Mouse (Mus musculus): ENCODE results near the gene Rfx1. TPM values are rescaled to one million over a fixed set of nuclear protein-coding genes. Genes with fewer than 3 reads are reported as not detected.

Gene Rfx1
- polyA plus RNA-seq, 1 experiment = not detected

DNA sequence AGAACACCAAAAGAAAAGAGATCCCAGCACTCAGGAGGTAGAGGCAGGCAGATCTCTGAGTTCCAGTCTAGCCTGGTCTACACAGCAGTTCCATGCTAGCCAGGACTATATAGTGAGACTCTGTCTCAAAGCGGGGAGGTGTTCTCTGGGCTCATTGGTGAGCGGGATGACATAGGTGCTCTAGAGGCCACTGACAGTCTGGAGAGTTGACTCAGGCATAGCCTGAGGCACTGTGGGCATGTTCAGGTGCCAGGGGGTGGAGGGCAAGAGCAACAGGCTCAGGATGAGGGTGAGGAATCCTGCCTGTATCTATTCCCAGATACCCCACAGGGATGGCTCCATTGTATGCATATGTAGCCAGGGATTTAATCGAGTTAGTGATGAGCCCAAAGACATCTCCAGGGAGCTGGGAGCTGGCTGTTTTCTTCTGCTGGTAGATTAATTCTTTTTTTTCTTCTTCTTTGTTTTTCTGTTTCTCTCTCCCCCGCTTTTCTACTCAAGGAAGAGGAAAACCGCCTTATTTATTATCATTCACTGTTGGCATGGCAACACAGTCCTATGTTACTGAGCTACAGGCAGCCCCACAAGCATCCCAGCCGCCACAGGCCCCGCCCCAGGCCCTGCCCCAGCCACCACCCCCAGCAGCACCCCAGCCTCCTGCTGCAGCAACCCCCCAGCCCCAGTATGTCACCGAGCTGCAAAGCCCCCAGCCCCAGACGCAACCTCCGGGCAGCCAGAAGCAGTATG is 6.8 kb downstream of the Rfx1 start:
- TF ChIP-seq POLR2A (IDR thresholded peaks at IDR 0.05; ENCODE audit: insufficient read depth, low read depth, low read length) (no peak), CTCF (IDR thresholded peaks at IDR 0.05; ENCODE audit: insufficient read depth, low read depth, low read length) (no peak)
- WGBS = 22% methylated on average over 10 of the region's 10 CpGs
- H3K27ac ChIP-seq (ENCODE audit: insufficient read depth, low read depth, low read length) = peak overlapping the region; percentile 95
- peak overlapping the region; percentile 37 for H3K4me3 ChIP-seq (ENCODE audit: insufficient read depth, low read depth, low read length)
- peaks cover 71% of the 10 kb centered on the region for H3K4me1 ChIP-seq (ENCODE audit: control insufficient read depth, insufficient read depth, low read length)

DNA sequence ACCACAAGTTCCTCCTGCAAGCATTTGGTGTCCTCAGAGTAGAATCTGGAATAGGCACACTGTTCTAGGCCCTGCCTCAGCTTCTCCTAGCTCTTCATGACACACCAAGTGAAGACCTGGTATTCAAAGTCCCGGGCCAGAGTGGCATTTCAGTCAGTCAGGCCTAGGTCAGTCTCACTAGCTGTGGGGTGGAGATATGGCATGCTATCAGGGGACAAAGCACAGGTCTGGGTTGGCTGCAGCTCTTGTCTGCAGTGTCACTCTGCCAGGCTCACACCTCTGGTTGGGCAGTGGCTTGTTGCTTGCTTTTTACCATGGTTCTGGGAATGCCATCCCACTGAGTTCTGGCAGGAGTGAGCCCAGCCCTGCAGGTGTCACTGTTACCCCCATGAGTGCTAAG is 9.8 kb downstream of the Rfx1 start:
- no peak overlapping the region for H3K4me3 ChIP-seq (ENCODE audit: insufficient read depth, low read depth, low read length)
- TF ChIP-seq CTCF (IDR thresholded peaks at IDR 0.05; ENCODE audit: insufficient read depth, low read depth, low read length) (no peak), POLR2A (IDR thresholded peaks at IDR 0.05; ENCODE audit: insufficient read depth, low read depth, low read length) (no peak)
- WGBS = 92% methylated on average over 1 of the region's 1 CpGs
- H3K27ac ChIP-seq (ENCODE audit: insufficient read depth, low read depth, low read length) = no peak overlapping the region
- peaks cover 49% of the 10 kb centered on the region for H3K4me1 ChIP-seq (ENCODE audit: control insufficient read depth, insufficient read depth, low read length)

- Histone ChIP-seq H3K4me3 (ENCODE audit: insufficient read depth, low read depth, low read length) (no peak overlapping the region), H3K27ac (ENCODE audit: insufficient read depth, low read depth, low read length) (no peak overlapping the region), H3K4me1 (ENCODE audit: control insufficient read depth, insufficient read depth, low read length) (peaks cover 45% of the 10 kb centered on the region)
- TF ChIP-seq POLR2A (IDR thresholded peaks at IDR 0.05; ENCODE audit: insufficient read depth, low read depth, low read length) (no peak), CTCF (IDR thresholded peaks at IDR 0.05; ENCODE audit: insufficient read depth, low read depth, low read length) (no peak)
- 91% methylated on average over 3 of the region's 3 CpGs for WGBS
These were observed 10.2 kb downstream of the Rfx1 start for GRCm38 (mm10) chr8:84076849-84077248.

- TF ChIP-seq CTCF (IDR thresholded peaks at IDR 0.05; ENCODE audit: insufficient read depth, low read depth, low read length) (no peak), POLR2A (IDR thresholded peaks at IDR 0.05; ENCODE audit: insufficient read depth, low read depth, low read length) (no peak)
- WGBS = 85% methylated on average over 5 of the region's 5 CpGs
- H3K27ac ChIP-seq (ENCODE audit: insufficient read depth, low read depth, low read length) = no peak overlapping the region
- H3K4me3 ChIP-seq (ENCODE audit: insufficient read depth, low read depth, low read length) = no peak overlapping the region
- peaks cover 28% of the 10 kb centered on the region for H3K4me1 ChIP-seq (ENCODE audit: control insufficient read depth, insufficient read depth, low read length)
These were observed 12.6 kb downstream of the Rfx1 start for GRCm38 (mm10) chr8:84079206-84079605.

DNA sequence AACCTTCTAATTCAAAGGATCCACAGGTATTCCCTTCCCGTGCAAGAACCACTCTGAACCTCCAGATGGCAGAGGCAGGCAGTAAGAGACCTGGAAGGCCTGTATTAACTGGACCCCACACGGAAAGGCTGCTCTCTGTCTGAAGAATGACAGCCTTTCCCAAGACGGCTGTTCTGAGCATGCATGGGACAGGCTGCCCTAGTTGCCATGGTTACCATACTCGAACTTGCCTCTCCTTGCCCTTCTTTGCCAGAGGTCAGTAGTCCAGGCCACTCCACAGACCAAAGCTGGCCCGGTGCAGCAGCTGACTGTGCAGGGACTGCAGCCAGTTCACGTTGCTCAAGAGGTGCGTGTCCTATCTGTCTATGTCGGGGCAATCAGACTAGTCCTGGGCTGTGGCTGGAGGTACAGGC is 17.2 kb downstream of the Rfx1 start:
- TF ChIP-seq CTCF (IDR thresholded peaks at IDR 0.05; ENCODE audit: insufficient read depth, low read depth, low read length) (no peak), POLR2A (IDR thresholded peaks at IDR 0.05; ENCODE audit: insufficient read depth, low read depth, low read length) (no peak)
- Histone ChIP-seq H3K27ac (ENCODE audit: insufficient read depth, low read depth, low read length) (no peak overlapping the region), H3K4me3 (ENCODE audit: insufficient read depth, low read depth, low read length) (no peak overlapping the region), H3K4me1 (ENCODE audit: control insufficient read depth, insufficient read depth, low read length) (peaks cover 20% of the 10 kb centered on the region)
- 51% methylated on average over 8 of the region's 8 CpGs for WGBS

GRCm38 (mm10) chr8:84084341-84085115 is 17.9 kb downstream of the Rfx1 start:
- H3K4me3 ChIP-seq (ENCODE audit: insufficient read depth, low read depth, low read length) = no peak overlapping the region
- H3K4me1 ChIP-seq (ENCODE audit: control insufficient read depth, insufficient read depth, low read length) = peaks cover 20% of the 10 kb centered on the region
- no peak overlapping the region for H3K27ac ChIP-seq (ENCODE audit: insufficient read depth, low read depth, low read length)
- no peak for TF ChIP-seq POLR2A (IDR thresholded peaks at IDR 0.05; ENCODE audit: insufficient read depth, low read depth, low read length)
- TF ChIP-seq CTCF (IDR thresholded peaks at IDR 0.05; ENCODE audit: insufficient read depth, low read depth, low read length) = no peak
- 55% methylated on average over 41 of the region's 42 CpGs for WGBS

- no peak for TF ChIP-seq CTCF (IDR thresholded peaks at IDR 0.05; ENCODE audit: insufficient read depth, low read depth, low read length)
These were observed 20.5 kb downstream of the Rfx1 start for GRCm38 (mm10) chr8:84087156-84087555.

GRCm38 (mm10) chr8:84087821-84088220 is 21.2 kb downstream of the Rfx1 start:
- Histone ChIP-seq H3K4me3 (ENCODE audit: insufficient read depth, low read depth, low read length) (no peak overlapping the region), H3K27ac (ENCODE audit: insufficient read depth, low read depth, low read length) (no peak overlapping the region), H3K4me1 (ENCODE audit: control insufficient read depth, insufficient read depth, low read length) (peaks cover 28% of the 10 kb centered on the region)
- 81% methylated on average over 14 of the region's 14 CpGs for WGBS
- TF ChIP-seq POLR2A (IDR thresholded peaks at IDR 0.05; ENCODE audit: insufficient read depth, low read depth, low read length) (no peak), CTCF (IDR thresholded peaks at IDR 0.05; ENCODE audit: insufficient read depth, low read depth, low read length) (no peak)

More at GRCm38 (mm10) chr8:84087156-84087555, 20.5 kb downstream of the Rfx1 start:
- WGBS = 90% methylated on average over 7 of the region's 7 CpGs
- Histone ChIP-seq H3K4me1 (ENCODE audit: control insufficient read depth, insufficient read depth, low read length) (peaks cover 28% of the 10 kb centered on the region), H3K4me3 (ENCODE audit: insufficient read depth, low read depth, low read length) (no peak overlapping the region), H3K27ac (ENCODE audit: insufficient read depth, low read depth, low read length) (no peak overlapping the region)

DNA sequence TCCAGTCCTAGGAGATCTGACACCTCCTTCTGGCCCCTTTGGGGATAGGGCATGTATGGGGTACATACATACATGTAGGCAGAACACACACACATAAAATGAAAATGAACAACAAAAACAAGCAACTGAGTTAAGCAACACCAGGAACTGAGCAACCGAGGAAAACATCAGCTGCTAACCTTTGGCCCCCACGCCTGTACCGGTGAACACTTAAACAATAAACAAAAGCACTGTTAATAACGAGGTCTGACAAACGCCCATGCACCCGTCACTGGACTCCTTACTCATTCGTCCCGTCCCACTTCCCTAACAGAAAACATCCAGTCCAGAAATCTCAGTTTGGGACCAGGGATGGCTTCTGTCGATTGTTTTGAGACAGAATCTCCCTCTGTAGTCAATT is 22.6 kb downstream of the Rfx1 start:
- no peak overlapping the region for H3K4me3 ChIP-seq (ENCODE audit: insufficient read depth, low read depth, low read length)
- H3K4me1 ChIP-seq (ENCODE audit: control insufficient read depth, insufficient read depth, low read length) = peaks cover 26% of the 10 kb centered on the region
- 50% methylated on average over 9 of the region's 9 CpGs for WGBS
- H3K27ac ChIP-seq (ENCODE audit: insufficient read depth, low read depth, low read length) = no peak overlapping the region
- TF ChIP-seq CTCF (IDR thresholded peaks at IDR 0.05; ENCODE audit: insufficient read depth, low read depth, low read length) (no peak), POLR2A (IDR thresholded peaks at IDR 0.05; ENCODE audit: insufficient read depth, low read depth, low read length) (no peak)
